Mouse (Mus musculus): ENCODE data around the gene Olfr1388. TPM values are rescaled to one million over a fixed set of nuclear protein-coding genes. Genes with fewer than 3 reads are reported as not detected.
"Not testable (repeated sequence)": the region's sequence is repeated elsewhere in the genome, so short reads cannot be mapped to it uniquely, and the experiment has no call there.

Olfr1388 gene
- not detected in 2 replicates for polyA plus RNA-seq (2011; ENCODE audit: insufficient read length, low read depth, missing spikeins)

GRCm38 (mm10) chr11:49436411-49436810 is at the start of gene Olfr1388:
Gene Olfr1388 (plus strand): TSS chr11:49436624.
- Histone ChIP-seq H3K27ac (ENCODE audit: insufficient read depth, low read length) (no peak within 1 kb of the TSS), H3K4me3 (ENCODE audit: insufficient read depth, low read length) (no peak within 1 kb of the TSS), H3K4me1 (ENCODE audit: control insufficient read depth, insufficient read depth, low read length) (no peaks in the 10 kb centered on the region; the same call in 1 of the 2 replicates)
- TF ChIP-seq POLR2A (IDR thresholded peaks at IDR 0.05; ENCODE audit: low read depth, low read length), result no peak
- TF ChIP-seq CTCF (IDR thresholded peaks at IDR 0.05; ENCODE audit: borderline replicate concordance, insufficient read depth, low read length), result no peak

GRCm38 (mm10) chr11:49392707-49393106 is 43.7 kb upstream of the Olfr1388 start:
- not testable (repeated sequence) for H3K27ac ChIP-seq (ENCODE audit: insufficient read depth, low read length); H3K4me3 ChIP-seq (ENCODE audit: insufficient read depth, low read length); H3K4me1 ChIP-seq (ENCODE audit: control insufficient read depth, insufficient read depth, low read length)

GRCm38 (mm10) chr11:49406784-49407183 is 29.6 kb upstream of the Olfr1388 start:
- H3K27ac ChIP-seq (ENCODE audit: insufficient read depth, low read length), result no peak overlapping the region
- no peaks in the 10 kb centered on the region for H3K4me1 ChIP-seq (ENCODE audit: control insufficient read depth, insufficient read depth, low read length)
- TF ChIP-seq CTCF (IDR thresholded peaks at IDR 0.05; ENCODE audit: borderline replicate concordance, insufficient read depth, low read length), result no peak
- TF ChIP-seq POLR2A (IDR thresholded peaks at IDR 0.05; ENCODE audit: low read depth, low read length), result no peak
- H3K4me3 ChIP-seq (ENCODE audit: insufficient read depth, low read length), result no peak overlapping the region

GRCm38 (mm10) chr11:49410540-49410939 is 25.9 kb upstream of the Olfr1388 start:
- Histone ChIP-seq H3K4me1 (ENCODE audit: control insufficient read depth, insufficient read depth, low read length) (no peaks in the 10 kb centered on the region), H3K4me3 (ENCODE audit: insufficient read depth, low read length) (no peak overlapping the region), H3K27ac (ENCODE audit: insufficient read depth, low read length) (no peak overlapping the region)
- TF ChIP-seq POLR2A (IDR thresholded peaks at IDR 0.05; ENCODE audit: low read depth, low read length) (no peak), CTCF (IDR thresholded peaks at IDR 0.05; ENCODE audit: borderline replicate concordance, insufficient read depth, low read length) (no peak)

GRCm38 (mm10) chr11:49422767-49423166 is 13.7 kb upstream of the Olfr1388 start, which contains the start of gene Olfr1389:
Gene Olfr1389 (plus strand): TSS chr11:49423067.
- no peaks in the 10 kb centered on the region for H3K4me1 ChIP-seq (ENCODE audit: control insufficient read depth, insufficient read depth, low read length)
- TF ChIP-seq CTCF (IDR thresholded peaks at IDR 0.05; ENCODE audit: borderline replicate concordance, insufficient read depth, low read length), result no peak
- no peak for TF ChIP-seq POLR2A (IDR thresholded peaks at IDR 0.05; ENCODE audit: low read depth, low read length)
- no peak within 1 kb of the TSS for H3K4me3 ChIP-seq (ENCODE audit: insufficient read depth, low read length)
- no peak within 1 kb of the TSS for H3K27ac ChIP-seq (ENCODE audit: insufficient read depth, low read length)

- TF ChIP-seq POLR2A (IDR thresholded peaks at IDR 0.05; ENCODE audit: low read depth, low read length) (no peak), CTCF (IDR thresholded peaks at IDR 0.05; ENCODE audit: borderline replicate concordance, insufficient read depth, low read length) (no peak)
- no peak overlapping the region for H3K27ac ChIP-seq (ENCODE audit: insufficient read depth, low read length)
- H3K4me1 ChIP-seq (ENCODE audit: control insufficient read depth, insufficient read depth, low read length), result no peaks in the 10 kb centered on the region
- H3K4me3 ChIP-seq (ENCODE audit: insufficient read depth, low read length), result no peak overlapping the region
These were observed 11.0 kb upstream of the Olfr1388 start for GRCm38 (mm10) chr11:49425257-49425927.

- Histone ChIP-seq H3K4me1 (ENCODE audit: control insufficient read depth, insufficient read depth, low read length) (no peaks in the 10 kb centered on the region), H3K27ac (ENCODE audit: insufficient read depth, low read length) (no peak overlapping the region), H3K4me3 (ENCODE audit: insufficient read depth, low read length) (no peak overlapping the region)
- TF ChIP-seq POLR2A (IDR thresholded peaks at IDR 0.05; ENCODE audit: low read depth, low read length) (no peak), CTCF (IDR thresholded peaks at IDR 0.05; ENCODE audit: borderline replicate concordance, insufficient read depth, low read length) (no peak)
These were observed 6.8 kb upstream of the Olfr1388 start for GRCm38 (mm10) chr11:49429641-49430040.

- Histone ChIP-seq H3K4me1 (ENCODE audit: control insufficient read depth, insufficient read depth, low read length) (no peaks in the 10 kb centered on the region), H3K4me3 (ENCODE audit: insufficient read depth, low read length) (no peak within 1 kb of the TSS), H3K27ac (ENCODE audit: insufficient read depth, low read length) (no peak within 1 kb of the TSS)
- no peak for TF ChIP-seq CTCF (IDR thresholded peaks at IDR 0.05; ENCODE audit: borderline replicate concordance, insufficient read depth, low read length)
- no peak for TF ChIP-seq POLR2A (IDR thresholded peaks at IDR 0.05; ENCODE audit: low read depth, low read length)
These were observed 18.6 kb downstream of the Olfr1388 start, which contains the start of gene Olfr1387 for GRCm38 (mm10) chr11:49455043-49455442. Gene Olfr1387 (plus strand): TSS chr11:49455343.

GRCm38 (mm10) chr11:49464746-49465145 is 28.3 kb downstream of the Olfr1388 start, which contains the start of gene Olfr1386:
Gene Olfr1386 (plus strand): TSS chr11:49465046.
- H3K27ac ChIP-seq (ENCODE audit: insufficient read depth, low read length); H3K4me3 ChIP-seq (ENCODE audit: insufficient read depth, low read length); H3K4me1 ChIP-seq (ENCODE audit: control insufficient read depth, insufficient read depth, low read length): not testable (repeated sequence)

- no peak for TF ChIP-seq CTCF (IDR thresholded peaks at IDR 0.05; ENCODE audit: borderline replicate concordance, insufficient read depth, low read length)
- TF ChIP-seq POLR2A (IDR thresholded peaks at IDR 0.05; ENCODE audit: low read depth, low read length), result no peak
These were observed 49.5 kb downstream of the Olfr1388 start for GRCm38 (mm10) chr11:49485973-49486372.

GRCm38 (mm10) chr11:49488770-49489169 is 52.3 kb downstream of the Olfr1388 start, which contains the start of gene Olfr1385:
Gene Olfr1385 (plus strand): TSS chr11:49489070.
- H3K27ac ChIP-seq (ENCODE audit: insufficient read depth, low read length); H3K4me1 ChIP-seq (ENCODE audit: control insufficient read depth, insufficient read depth, low read length); H3K4me3 ChIP-seq (ENCODE audit: insufficient read depth, low read length): not testable (repeated sequence)

More at GRCm38 (mm10) chr11:49485973-49486372, 49.5 kb downstream of the Olfr1388 start:
- no peak overlapping the region for H3K4me3 ChIP-seq (ENCODE audit: insufficient read depth, low read length)
- no peak overlapping the region for H3K27ac ChIP-seq (ENCODE audit: insufficient read depth, low read length)
- H3K4me1 ChIP-seq (ENCODE audit: control insufficient read depth, insufficient read depth, low read length), result no peaks in the 10 kb centered on the region

Other genes with a start within 250 kb of the Olfr1388 start
- gene Btnl9, start 249.5 kb upstream of the Olfr1388 start, polyA plus RNA-seq (2011; ENCODE audit: insufficient read length, low read depth, missing spikeins), result not detected in 2 replicates
- 48.0 and 66.0 TPM in 2 replicates for gene Zfp62, start 233.3 kb upstream of the Olfr1388 start, polyA plus RNA-seq (2011; ENCODE audit: insufficient read length, low read depth, missing spikeins)
- gene Mgat1, start 192.4 kb upstream of the Olfr1388 start, polyA plus RNA-seq (2011; ENCODE audit: insufficient read length, low read depth, missing spikeins), result 79.0 and 92.6 TPM in 2 replicates
- gene Olfr1393, start 158.3 kb upstream of the Olfr1388 start, polyA plus RNA-seq (2011; ENCODE audit: insufficient read length, low read depth, missing spikeins), result 0.23 TPM in 1 of 2 replicates, not detected in the other
- not detected in 2 replicates for gene Olfr1392, start 151.3 kb upstream of the Olfr1388 start, polyA plus RNA-seq (2011; ENCODE audit: insufficient read length, low read depth, missing spikeins)
- not detected in 2 replicates for gene Olfr10, start 131.9 kb upstream of the Olfr1388 start, polyA plus RNA-seq (2011; ENCODE audit: insufficient read length, low read depth, missing spikeins)
- gene Olfr1391, start 113.9 kb upstream of the Olfr1388 start, polyA plus RNA-seq (2011; ENCODE audit: insufficient read length, low read depth, missing spikeins), result not detected in 2 replicates
- gene Olfr1390, start 101.4 kb upstream of the Olfr1388 start, polyA plus RNA-seq (2011; ENCODE audit: insufficient read length, low read depth, missing spikeins), result not detected in 2 replicates
- not detected in 2 replicates for gene Olfr1389, start 13.6 kb upstream of the Olfr1388 start, polyA plus RNA-seq (2011; ENCODE audit: insufficient read length, low read depth, missing spikeins)
- not detected in 2 replicates for gene Olfr1387, start 18.7 kb downstream of the Olfr1388 start, polyA plus RNA-seq (2011; ENCODE audit: insufficient read length, low read depth, missing spikeins)
- gene Olfr1386, start 28.4 kb downstream of the Olfr1388 start, polyA plus RNA-seq (2011; ENCODE audit: insufficient read length, low read depth, missing spikeins), result not detected in 2 replicates
- not detected in 2 replicates for gene Olfr1385, start 52.4 kb downstream of the Olfr1388 start, polyA plus RNA-seq (2011; ENCODE audit: insufficient read length, low read depth, missing spikeins)
- not detected in 2 replicates for gene Olfr1384, start 70.1 kb downstream of the Olfr1388 start, polyA plus RNA-seq (2011; ENCODE audit: insufficient read length, low read depth, missing spikeins)
- gene Olfr1383, start 83.0 kb downstream of the Olfr1388 start, polyA plus RNA-seq (2011; ENCODE audit: insufficient read length, low read depth, missing spikeins), result not detected in 2 replicates
- not detected in 2 replicates for gene Olfr1382, start 91.6 kb downstream of the Olfr1388 start, polyA plus RNA-seq (2011; ENCODE audit: insufficient read length, low read depth, missing spikeins)
- not detected in 2 replicates for gene Olfr1381, start 106.8 kb downstream of the Olfr1388 start, polyA plus RNA-seq (2011; ENCODE audit: insufficient read length, low read depth, missing spikeins)
- gene Olfr1380, start 120.3 kb downstream of the Olfr1388 start, polyA plus RNA-seq (2011; ENCODE audit: insufficient read length, low read depth, missing spikeins), result not detected in 2 replicates
- 2.4 and 5.4 TPM in 2 replicates for gene Flt4, start 172.6 kb downstream of the Olfr1388 start, polyA plus RNA-seq (2011; ENCODE audit: insufficient read length, low read depth, missing spikeins)
- not detected in 2 replicates for gene Scgb3a1, start 227.0 kb downstream of the Olfr1388 start, polyA plus RNA-seq (2011; ENCODE audit: insufficient read length, low read depth, missing spikeins)

Measured in embryonic fibroblast, embryonic 13.5 days (primary cell).